Mouse (Mus musculus) ES-Bruce4 (cell line): Measurements from ENCODE around the gene C8a. TPM values are rescaled to one million over a fixed set of nuclear protein-coding genes. Genes with fewer than 3 reads are reported as not detected.

ENCODE experiments used
- H3K27ac ChIP-seq: 2 replicates; pipeline ENCODE4 v1.5.1; 2012; ENCODE audit warnings: low read length, inconsistent platforms; ENCODE audit not compliant: insufficient read depth
- H3K27me3 ChIP-seq: 2 replicates; pipeline ENCODE4 v1.6.1; 2012; ENCODE audit warnings: mild to moderate bottlenecking, low read length, inconsistent platforms; ENCODE audit not compliant: control insufficient read depth, poor library complexity, insufficient read depth, severe bottlenecking
- H3K36me3 ChIP-seq: 2 replicates; pipeline ENCODE4 v1.6.1; 2012; ENCODE audit warnings: inconsistent platforms, mild to moderate bottlenecking, low read length, moderate library complexity; ENCODE audit not compliant: control insufficient read depth, poor library complexity, insufficient read depth, severe bottlenecking
- H3K4me1 ChIP-seq: one replicate; pipeline ENCODE4 v1.8.1; 2011; ENCODE audit warnings: low read length; ENCODE audit not compliant: control insufficient read depth, insufficient read depth
- H3K4me3 ChIP-seq: 2 replicates; pipeline ENCODE4 v1.5.1; 2011; ENCODE audit warnings: low read depth, mild to moderate bottlenecking, low read length
- H3K9ac ChIP-seq: 2 replicates; pipeline ENCODE4 v1.6.1; 2012; ENCODE audit warnings: low read depth, mild to moderate bottlenecking, inconsistent platforms; ENCODE audit not compliant: poor library complexity, severe bottlenecking
- H3K9me3 ChIP-seq: replicated peaks from 2 replicates; pipeline ENCODE4 v1.6.1; 2012; ENCODE audit warnings: mild to moderate bottlenecking, low read length, inconsistent platforms; ENCODE audit not compliant: control insufficient read depth, poor library complexity, insufficient read depth, severe bottlenecking
- CTCF ChIP-seq: IDR thresholded peaks from one replicate; pipeline ENCODE4 v1.8.1; 2011; ENCODE audit warnings: low read depth, low read length
- EP300 ChIP-seq: IDR thresholded peaks from 2 replicates; pipeline ENCODE4 v1.6.1; 2011; ENCODE audit warnings: low read depth, low read length; ENCODE audit not compliant: insufficient read depth
- POLR2A ChIP-seq: IDR thresholded peaks from one replicate; pipeline ENCODE4 v1.8.1; 2011; ENCODE audit warnings: low read length; ENCODE audit not compliant: insufficient read depth
- polyA plus RNA-seq: library from polyadenylated mRNA; stranded (reverse); fragments of >200 nt; gene quantifications from 2 replicates; pipeline ENCODE4 v1.2.4, GENCODE M21; 2011; ENCODE audit warnings: low read depth; ENCODE audit not compliant: missing spikeins, insufficient read depth, insufficient read length

Gene C8a
- polyA plus RNA-seq, 1 experiment, result not detected

GRCm38 (mm10) chr4:104857823-104858222, 18.4 kb downstream of the C8a start:
- TF ChIP-seq CTCF, result no peak
- TF ChIP-seq POLR2A, result no peak
- no peak for TF ChIP-seq EP300
- Histone ChIP-seq H3K9ac (no peak overlapping the region), H3K36me3 (no peaks in the 10 kb centered on the region), H3K27ac (no peak overlapping the region), H3K4me1 (no peaks in the 10 kb centered on the region), H3K9me3 (no peaks in the 10 kb centered on the region), H3K4me3 (no peak overlapping the region), H3K27me3 (no peaks in the 10 kb centered on the region)

GRCm38 (mm10) chr4:104857029-104857428, 19.2 kb downstream of the C8a start, which contains the start of gene Gm17662:
Gene Gm17662, plus strand, starts transcription at chr4:104857329.
- TF ChIP-seq EP300 (no peak), POLR2A (no peak), CTCF (no peak)
- H3K4me1 ChIP-seq, result no peaks in the 10 kb centered on the region
- H3K27ac ChIP-seq, result no peak within 1 kb of the TSS
- H3K9me3 ChIP-seq, result no peaks in the 10 kb centered on the region
- no peak within 1 kb of the TSS for H3K4me3 ChIP-seq
- no peaks in the 10 kb centered on the region for H3K36me3 ChIP-seq
- no peaks in the 10 kb centered on the region for H3K27me3 ChIP-seq
- H3K9ac ChIP-seq, result no peak within 1 kb of the TSS

DNA sequence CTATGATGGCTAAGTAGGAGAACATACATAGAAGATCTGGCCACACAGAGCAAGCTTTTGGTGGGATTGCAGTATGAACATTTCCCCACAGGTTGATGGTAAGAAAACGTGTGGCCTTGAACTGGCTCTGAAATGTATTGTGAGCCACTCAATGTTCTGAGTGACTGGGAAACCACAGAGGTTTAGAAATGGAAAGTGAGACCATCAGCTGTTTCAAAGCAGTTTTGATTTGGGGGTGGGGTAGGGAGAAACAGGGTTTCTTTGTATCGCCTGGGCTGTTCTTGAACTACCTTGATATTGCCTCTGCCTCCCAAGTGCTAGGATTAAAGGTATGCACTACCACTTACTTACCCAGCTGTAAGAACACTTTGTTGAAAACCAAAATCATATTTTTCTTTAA, 21.0 kb downstream of the C8a start:
- Histone ChIP-seq H3K4me1 (no peaks in the 10 kb centered on the region), H3K9me3 (no peaks in the 10 kb centered on the region), H3K27me3 (no peaks in the 10 kb centered on the region), H3K27ac (no peak overlapping the region), H3K4me3 (no peak overlapping the region), H3K36me3 (no peaks in the 10 kb centered on the region), H3K9ac (no peak overlapping the region)
- TF ChIP-seq CTCF, result no peak
- TF ChIP-seq POLR2A, result no peak
- no peak for TF ChIP-seq EP300

DNA sequence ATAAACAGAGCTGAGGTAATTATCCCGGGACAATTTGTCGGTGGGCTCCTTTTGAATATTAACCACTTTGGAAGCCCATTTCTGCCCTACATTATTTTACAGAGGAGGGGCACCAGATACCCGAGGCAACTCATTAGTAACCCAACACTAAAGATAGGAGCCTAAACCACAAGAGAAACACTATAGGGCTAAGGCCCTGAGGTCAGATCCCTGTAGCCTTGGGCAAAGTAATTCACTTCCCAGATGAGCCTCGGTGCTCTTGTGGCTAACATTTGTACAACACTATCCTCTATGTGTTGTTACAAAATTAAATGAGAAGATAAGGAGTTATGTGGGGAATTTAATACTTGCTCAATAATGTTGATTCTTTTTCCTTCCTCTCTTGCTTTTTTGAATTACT, 32.7 kb downstream of the C8a start:
- Histone ChIP-seq H3K9ac (no peak overlapping the region), H3K4me3 (no peak overlapping the region), H3K36me3 (no peaks in the 10 kb centered on the region), H3K9me3 (peaks cover 5% of the 10 kb centered on the region; the same call in 1 of the 2 replicates), H3K27me3 (no peaks in the 10 kb centered on the region), H3K4me1 (no peaks in the 10 kb centered on the region), H3K27ac (no peak overlapping the region)
- TF ChIP-seq CTCF (no peak), POLR2A (no peak), EP300 (no peak)

DNA sequence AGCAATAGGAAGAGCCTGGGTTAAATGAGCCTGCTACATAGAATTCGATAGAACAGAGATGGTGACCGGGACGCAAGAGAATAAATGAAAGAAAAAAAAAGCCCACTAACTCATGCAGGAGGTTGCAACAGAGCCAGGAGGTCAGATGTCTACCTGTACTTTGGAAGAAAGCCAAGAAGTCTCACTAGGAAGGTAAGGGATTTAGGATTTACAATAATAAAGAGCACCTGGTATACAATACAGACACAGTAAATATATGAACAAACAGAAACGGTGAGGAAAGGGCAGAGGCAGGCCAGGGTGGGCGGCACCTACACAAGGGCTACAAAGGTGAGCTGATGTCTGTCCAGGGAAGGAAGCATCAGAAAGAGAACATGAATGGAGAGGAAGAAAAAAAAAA, 34.0 kb downstream of the C8a start:
- Histone ChIP-seq H3K9ac (no peak overlapping the region), H3K4me1 (no peaks in the 10 kb centered on the region), H3K27me3 (no peaks in the 10 kb centered on the region), H3K4me3 (no peak overlapping the region), H3K9me3 (peaks cover 5% of the 10 kb centered on the region; the same call in 1 of the 2 replicates), H3K36me3 (no peaks in the 10 kb centered on the region), H3K27ac (no peak overlapping the region)
- TF ChIP-seq CTCF (no peak), POLR2A (no peak), EP300 (no peak)

DNA sequence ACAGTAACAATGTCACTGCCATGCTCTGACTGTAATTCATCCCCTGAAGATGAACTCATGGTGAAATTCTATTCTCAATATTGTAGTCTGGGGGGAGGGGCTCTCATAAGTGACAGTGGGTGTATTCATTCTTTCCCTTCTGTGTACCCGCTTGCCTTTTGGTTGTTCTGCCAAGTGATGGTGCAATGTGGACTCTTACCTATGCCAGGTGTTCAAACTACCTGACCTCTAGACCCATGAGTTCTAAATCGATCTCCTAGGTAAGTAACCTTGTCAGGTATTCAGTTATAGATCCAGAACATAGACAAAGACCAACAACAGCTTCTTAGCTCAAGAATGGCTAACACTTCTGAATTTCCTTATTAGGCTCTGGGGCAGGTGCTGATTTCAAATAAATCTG, 37.9 kb downstream of the C8a start:
- no peak for TF ChIP-seq EP300
- peaks cover 3% of the 10 kb centered on the region; the same call in 1 of the 2 replicates for H3K9me3 ChIP-seq
- H3K27me3 ChIP-seq, result no peaks in the 10 kb centered on the region
- no peaks in the 10 kb centered on the region for H3K36me3 ChIP-seq
- no peak overlapping the region for H3K4me3 ChIP-seq
- no peaks in the 10 kb centered on the region for H3K4me1 ChIP-seq
- no peak overlapping the region for H3K27ac ChIP-seq
- H3K9ac ChIP-seq, result no peak overlapping the region
